Mouse (Mus musculus) midbrain, postnatal 0 days (tissue): ENCODE measurements at regions not wholly inside any gene's neighbourhood (a gene's known extent, or its start where the extent isn't known, plus 50 kb on each side); places are given as distances from the start of the nearest gene placed in this dataset.
A peak's percentile ranks its signal among the peaks of the same experiment; 100 is the strongest.

Source experiments
- ATAC-seq: fragments of 200-750 bp; cut with Nextera tagmentation; 2 replicates; pipeline ENCODE4 v1.8.0; 2017; ENCODE audit warnings: moderate number of reproducible peaks, mild to moderate bottlenecking, moderate TSS enrichment, moderate library complexity; ENCODE audit not compliant: low FRiP score
- DNase-seq: peaks from one replicate; pipeline ENCODE4 v3.0.0-alpha.2; 2015; ENCODE audit warnings: low spot score
- H3K27ac ChIP-seq: fragments of 300-500 bp; sonication (generic); 2 replicates; pipeline ENCODE4 v1.5.1; 2014; ENCODE audit warnings: low read depth, mild to moderate bottlenecking, low read length, mixed read lengths
- H3K27me3 ChIP-seq: fragments of 300-500 bp; sonication (generic); 2 replicates; pipeline ENCODE4 v1.6.1; 2014; ENCODE audit warnings: low read length, control low read depth, mixed read lengths; ENCODE audit not compliant: insufficient read depth
- H3K36me3 ChIP-seq: fragments of 300-500 bp; sonication (generic); 2 replicates; pipeline ENCODE4 v1.6.1; 2014; ENCODE audit warnings: low read length, control low read depth, mixed read lengths; ENCODE audit not compliant: insufficient read depth
- H3K4me1 ChIP-seq: fragments of 300-500 bp; sonication (generic); 2 replicates; pipeline ENCODE4 v1.6.1; 2014; ENCODE audit warnings: mild to moderate bottlenecking, control low read depth, antibody characterized with exemption, low read length, mixed read lengths; ENCODE audit not compliant: insufficient read depth
- H3K4me2 ChIP-seq: fragments of 300-500 bp; sonication (generic); 2 replicates; pipeline ENCODE4 v1.6.1; 2014; ENCODE audit warnings: low read depth, mild to moderate bottlenecking, low read length, mixed read lengths; ENCODE audit not compliant: poor library complexity, severe bottlenecking
- H3K4me3 ChIP-seq: fragments of 300-500 bp; sonication (generic); 2 replicates; pipeline ENCODE4 v1.5.1; 2014; ENCODE audit warnings: low read depth, mild to moderate bottlenecking, low read length, moderate library complexity
- H3K9ac ChIP-seq: fragments of 300-500 bp; sonication (generic); replicated peaks from 2 replicates; pipeline ENCODE4 v1.6.1; 2014; ENCODE audit warnings: mild to moderate bottlenecking, low read length, moderate library complexity, mixed read lengths; ENCODE audit not compliant: poor library complexity, severe bottlenecking
- H3K9me3 ChIP-seq: fragments of 300-500 bp; sonication (generic); 2 replicates; pipeline ENCODE4 v1.6.1; 2016; ENCODE audit warnings: low read length, control low read depth
- CTCF ChIP-seq: IDR thresholded peaks from 2 replicates; pipeline ENCODE4 v1.5.1; 2016; ENCODE audit warnings: antibody characterized with exemption, mild to moderate bottlenecking
- WGBS: fragments of 180-500 bp; shearing (Covaris S2); extraction: QIAGEN DNeasy Blood & Tissue Kit; methylation state at CpG from one replicate; pipeline ENCODE4 v1.1.7; 2014; 5-methylcytosine and 5-hydroxymethylcytosine counted together

DNA sequence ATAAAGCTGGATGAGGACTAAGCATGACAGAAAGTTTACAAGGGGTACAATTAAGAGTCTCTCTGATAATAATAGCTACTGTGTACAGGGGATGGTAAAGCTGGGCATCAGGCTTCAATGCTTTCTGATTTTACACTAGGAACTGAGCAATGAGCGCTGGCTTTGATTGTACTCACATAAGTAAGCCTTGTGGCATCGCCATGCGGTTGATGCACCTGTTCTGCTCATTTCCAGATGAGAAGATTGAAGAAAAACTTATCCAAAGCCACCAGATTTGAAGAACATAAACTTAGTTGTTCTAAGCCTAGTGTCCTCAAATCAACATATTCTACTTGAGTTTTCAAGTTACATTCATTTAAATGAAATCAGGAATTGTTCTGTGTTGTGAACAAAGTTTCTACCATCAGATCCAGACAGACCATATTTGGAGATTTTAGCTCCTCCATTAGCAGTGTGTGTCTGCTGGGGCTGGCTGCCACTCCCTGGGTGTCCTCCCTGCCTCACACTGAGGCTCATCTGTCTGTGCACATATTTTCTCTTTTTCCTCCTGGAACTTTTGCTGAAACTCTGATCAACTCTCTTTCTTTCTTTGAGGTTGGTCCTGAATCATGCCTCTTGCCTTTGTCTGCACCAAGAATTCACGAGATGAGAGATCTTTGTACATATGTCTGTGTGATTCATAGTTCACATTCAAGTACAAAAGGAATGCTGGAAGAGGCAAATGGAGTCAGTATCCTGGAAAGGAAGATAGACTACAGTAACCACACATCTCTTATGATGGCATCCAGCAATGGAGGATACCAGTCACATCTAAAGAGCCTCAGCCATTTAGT is 68.2 kb upstream of the Ifne start:
- Histone ChIP-seq H3K27ac (no peak overlapping the region), H3K36me3 (no peaks in the 10 kb centered on the region), H3K4me3 (no peak overlapping the region), H3K9ac (no peak overlapping the region), H3K4me1 (no peaks in the 10 kb centered on the region), H3K9me3 (no peaks in the 10 kb centered on the region), H3K27me3 (no peaks in the 10 kb centered on the region), H3K4me2 (no peak overlapping the region)
- TF ChIP-seq CTCF: no peak
- 87% methylated on average over 4 of the region's 4 CpGs for WGBS
- ATAC-seq (no peak), DNase-seq (no peak)

DNA sequence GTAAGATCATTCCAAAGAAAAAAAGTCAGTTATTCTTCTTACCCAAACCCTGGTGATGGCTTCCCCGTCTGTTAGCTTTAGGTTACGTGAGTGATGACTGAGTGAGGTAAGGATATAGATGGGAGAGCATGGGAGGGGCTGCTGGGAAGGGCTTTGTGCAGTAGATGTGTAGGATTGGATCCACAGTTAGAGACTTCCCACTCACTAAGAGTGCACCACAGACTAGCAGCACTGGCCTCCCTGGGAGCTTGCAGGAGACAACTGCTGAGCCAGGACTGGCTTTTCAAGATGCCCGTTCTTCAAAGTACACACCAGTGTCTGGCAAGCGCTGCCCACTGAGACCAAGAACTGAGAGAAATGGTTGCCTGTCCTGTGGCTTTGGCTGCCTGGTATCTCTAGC is 62.0 kb upstream of the Ifne start:
- TF ChIP-seq CTCF: no peak
- peaks cover 5% of the 10 kb centered on the region; the same call in 1 of the 2 replicates for H3K27me3 ChIP-seq
- DNase-seq (no peak), ATAC-seq (no peak)
- no peak overlapping the region for H3K9ac ChIP-seq
- 89% methylated on average over 4 of the region's 4 CpGs for WGBS
- no peak overlapping the region for H3K27ac ChIP-seq
- H3K36me3 ChIP-seq: no peaks in the 10 kb centered on the region
- H3K9me3 ChIP-seq: no peaks in the 10 kb centered on the region
- no peaks in the 10 kb centered on the region for H3K4me1 ChIP-seq
- no peak overlapping the region for H3K4me2 ChIP-seq
- no peak overlapping the region for H3K4me3 ChIP-seq

DNA sequence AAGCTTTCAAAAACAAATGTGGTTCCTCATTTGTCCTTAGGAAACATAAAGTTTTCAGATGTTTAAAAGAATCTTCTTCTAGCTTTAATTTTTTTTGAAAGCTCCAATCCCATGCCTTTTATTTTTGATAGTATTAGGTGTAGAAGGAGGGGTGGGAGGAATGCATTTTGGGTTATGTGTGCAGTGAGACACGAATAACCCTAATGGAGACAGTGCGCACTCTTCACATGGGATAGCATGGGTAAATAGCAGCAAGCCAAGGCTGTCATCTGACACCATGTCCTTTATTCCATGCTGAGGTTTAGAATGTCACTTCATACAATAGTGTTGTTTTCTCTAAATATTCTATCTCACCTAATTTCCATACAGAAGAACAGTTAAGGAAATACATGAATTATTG is 60.7 kb upstream of the Ifne start:
- no peak overlapping the region for H3K4me3 ChIP-seq
- 84% methylated on average over 2 of the region's 2 CpGs for WGBS
- no peaks in the 10 kb centered on the region for H3K9me3 ChIP-seq
- H3K27ac ChIP-seq: no peak overlapping the region
- H3K4me1 ChIP-seq: no peaks in the 10 kb centered on the region
- no peak for TF ChIP-seq CTCF
- no peak for DNase-seq
- H3K4me2 ChIP-seq: no peak overlapping the region
- H3K27me3 ChIP-seq: peaks cover 10% of the 10 kb centered on the region
- no peak overlapping the region for H3K9ac ChIP-seq
- no peaks in the 10 kb centered on the region for H3K36me3 ChIP-seq
- no peak for ATAC-seq

DNA sequence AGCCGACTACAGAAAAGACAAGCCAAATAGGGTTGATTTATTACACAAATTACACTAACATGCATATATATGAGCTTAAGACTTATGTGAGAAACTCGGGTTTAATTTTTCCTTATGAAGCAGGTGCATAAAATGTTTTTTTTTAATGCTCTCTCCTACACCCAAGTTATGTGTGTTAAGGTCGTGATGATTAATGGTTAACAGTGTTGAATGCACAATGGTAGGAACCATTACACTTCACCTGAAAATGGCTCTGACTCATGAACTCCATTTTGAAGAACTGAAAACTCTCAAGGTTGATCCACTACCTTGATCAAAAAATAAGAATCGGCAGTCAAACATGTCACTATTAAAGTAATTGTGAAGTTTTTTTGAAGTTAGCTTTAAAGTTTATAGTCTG is 59.4 kb upstream of the Ifne start:
- peak overlapping the region; percentile 79 for H3K4me2 ChIP-seq
- H3K27ac ChIP-seq: peak overlapping the region; percentile 87

DNA sequence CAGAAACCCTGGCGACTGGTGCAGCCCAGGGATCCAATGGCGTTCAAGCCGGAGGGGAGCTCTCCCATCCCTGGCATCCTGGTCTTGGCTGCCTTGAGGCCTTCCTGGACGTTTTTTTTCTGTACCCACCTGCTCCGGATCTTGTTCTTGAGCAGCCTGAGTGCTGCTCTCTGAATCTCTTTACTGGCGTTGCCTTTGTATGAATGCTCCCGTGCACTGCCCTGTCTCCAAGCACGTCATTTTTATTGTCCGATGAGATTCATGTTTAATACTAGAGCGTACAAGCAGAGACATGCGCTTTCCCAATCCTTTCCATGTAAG is 58.7 kb upstream of the Ifne start:
- H3K36me3 ChIP-seq: no peaks in the 10 kb centered on the region
- TF ChIP-seq CTCF: no peak
- H3K27ac ChIP-seq: peak overlapping the region; percentile 87
- no peaks in the 10 kb centered on the region for H3K9me3 ChIP-seq
- H3K9ac ChIP-seq: peak overlapping the region; percentile 73
- DNase-seq (peak; percentile 64), ATAC-seq (peak; percentile 83)
- 5% methylated on average over 11 of the region's 11 CpGs for WGBS
- no peaks in the 10 kb centered on the region for H3K4me1 ChIP-seq
- H3K27me3 ChIP-seq: peaks cover 20% of the 10 kb centered on the region
- H3K4me2 ChIP-seq: peak overlapping the region; percentile 79
- H3K4me3 ChIP-seq: peak overlapping the region; percentile 62

More for the DNA sequence above, 59.4 kb upstream of the Ifne start:
- Histone ChIP-seq H3K36me3 (no peaks in the 10 kb centered on the region), H3K27me3 (peaks cover 17% of the 10 kb centered on the region), H3K4me1 (no peaks in the 10 kb centered on the region), H3K9me3 (no peaks in the 10 kb centered on the region), H3K9ac (peak overlapping the region; percentile 73; the same call in 1 of the 2 replicates), H3K4me3 (peak overlapping the region; percentile 62; the same call in 1 of the 2 replicates)
- no peak for TF ChIP-seq CTCF
- DNase-seq (no peak), ATAC-seq (no peak)
- 76% methylated on average over 4 of the region's 4 CpGs for WGBS

DNA sequence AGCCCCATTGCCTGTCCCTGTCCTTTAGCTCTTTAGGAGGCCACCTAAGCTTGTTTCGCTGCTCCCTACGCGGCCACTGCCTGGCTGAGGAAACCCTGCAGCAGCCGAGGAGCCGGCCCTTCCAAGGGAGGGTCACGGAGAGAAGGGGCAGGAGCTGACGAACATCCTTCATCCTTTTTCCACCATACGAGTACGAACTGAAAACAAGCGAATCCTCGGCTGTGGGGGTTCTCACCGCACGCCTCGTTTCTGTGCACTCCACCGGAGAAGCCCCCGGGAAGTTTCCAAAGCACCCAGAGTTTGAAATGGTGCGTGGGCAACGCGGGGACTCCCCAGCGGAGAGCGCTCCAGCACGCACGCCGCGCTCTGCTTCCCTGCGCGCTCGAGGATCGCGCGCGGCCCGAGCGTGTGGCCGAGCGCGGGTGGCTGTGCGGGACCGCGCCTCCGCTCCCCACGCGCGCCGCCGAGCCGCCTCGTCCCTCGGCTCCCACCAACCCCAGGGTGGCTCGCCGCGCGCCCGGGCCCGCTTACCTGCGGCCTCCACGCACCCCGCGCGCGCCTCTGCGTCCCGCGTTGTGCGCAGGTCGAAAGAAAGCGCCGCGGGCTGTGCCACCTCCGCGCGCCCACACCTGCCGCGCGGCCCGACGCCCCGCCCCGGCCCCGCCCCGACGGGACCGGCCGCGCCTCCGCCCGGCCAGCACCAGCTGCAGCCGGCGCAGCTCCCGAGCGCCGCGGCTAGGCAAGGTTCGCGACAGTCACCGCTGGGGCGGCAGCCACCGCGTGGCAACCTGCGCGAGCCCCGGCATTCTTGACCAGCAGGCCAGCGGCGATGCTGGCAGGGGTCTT is 58.1 kb upstream of the Ifne start:
- DNase-seq (peak; percentile 75), ATAC-seq (peak; percentile 95)
- Histone ChIP-seq H3K27ac (peak overlapping the region; percentile 87), H3K36me3 (no peaks in the 10 kb centered on the region), H3K4me2 (peak overlapping the region; percentile 79), H3K4me3 (peak overlapping the region; percentile 62), H3K27me3 (peaks cover 20% of the 10 kb centered on the region), H3K9me3 (no peaks in the 10 kb centered on the region), H3K4me1 (no peaks in the 10 kb centered on the region), H3K9ac (peak overlapping the region; percentile 73)
- under 1% methylated on average over 78 of the region's 104 CpGs for WGBS
- peak; percentile 35; the same call in 1 of the 2 replicates for TF ChIP-seq CTCF
